Mouse (Mus musculus): ENCODE measurements around the gene Ap1g2. TPM values are rescaled to one million over a fixed set of nuclear protein-coding genes. Genes with fewer than 3 reads are reported as not detected.
A peak's percentile ranks its signal among the peaks of the same experiment; 100 is the strongest.

Gene Ap1g2
- polyA plus RNA-seq, 1 experiment from 2014 or later = 9.8 TPM

DNA sequence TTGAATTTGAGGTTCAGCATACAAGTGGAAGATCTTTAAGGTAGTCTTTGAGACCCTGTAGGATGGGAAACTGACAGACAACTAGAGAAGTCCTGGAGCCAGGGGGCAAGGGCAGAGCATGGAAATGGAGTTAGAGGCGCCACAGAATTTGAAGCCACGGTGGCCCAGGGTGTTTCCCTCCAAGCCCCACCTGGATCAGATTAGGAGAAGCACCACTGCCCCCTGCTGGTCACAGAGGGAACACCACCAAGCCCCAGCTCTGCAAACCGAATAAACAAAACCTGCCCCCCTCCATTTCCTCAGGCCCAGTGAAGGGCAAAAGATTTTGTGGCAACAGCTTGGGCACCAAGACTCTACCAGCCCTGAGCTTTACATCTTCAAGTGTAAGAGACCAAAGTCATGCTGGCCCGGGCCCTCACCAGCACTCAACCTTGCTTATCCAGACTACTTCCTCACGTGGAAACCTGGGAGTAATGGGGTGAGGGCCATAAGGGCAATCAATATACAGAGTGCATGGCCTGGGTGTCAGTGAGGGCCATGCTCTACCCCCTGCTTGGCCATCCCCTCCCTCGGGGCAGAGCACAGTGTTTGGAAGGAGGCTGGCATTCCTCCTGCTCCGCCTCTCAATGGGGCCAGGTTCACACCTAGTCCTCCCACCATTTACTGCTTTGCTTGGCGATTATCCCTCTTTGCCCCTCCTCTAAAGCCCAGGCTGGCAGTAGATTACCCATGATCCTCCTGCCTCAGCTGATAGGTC is 27.0 kb downstream of the Ap1g2 start:
- H3K27ac ChIP-seq = peak overlapping the region; percentile 92

GRCm38 (mm10) chr14:55078366-55078989 is 27.9 kb downstream of the Ap1g2 start:
- H3K4me2 ChIP-seq = peak overlapping the region; percentile 49
- no peaks in the 10 kb centered on the region for H3K27me3 ChIP-seq
- peaks cover 30% of the 10 kb centered on the region for H3K36me3 ChIP-seq (ENCODE audit: poor library complexity, severe bottlenecking)
- H3K4me1 ChIP-seq = peaks cover 59% of the 10 kb centered on the region
- H3K4me3 ChIP-seq = peak overlapping the region; percentile 12; the same call in 1 of the 2 replicates
- ATAC-seq = peak; percentile 39
- peak overlapping the region; percentile 92 for H3K27ac ChIP-seq
- H3K9ac ChIP-seq = peak overlapping the region; percentile 65
- no peaks in the 10 kb centered on the region for H3K9me3 ChIP-seq (replicated peaks)
- whole genome bisulfite sequencing = 8% methylated on average over 23 of the region's 23 CpGs

More for the DNA sequence above, 27.0 kb downstream of the Ap1g2 start:
- Histone ChIP-seq H3K9me3 (replicated peaks) (no peaks in the 10 kb centered on the region), H3K4me2 (peak overlapping the region; percentile 49; the same call in 1 of the 2 replicates), H3K9ac (peak overlapping the region; percentile 37), H3K4me1 (peaks cover 59% of the 10 kb centered on the region), H3K36me3 (ENCODE audit: poor library complexity, severe bottlenecking) (peaks cover 28% of the 10 kb centered on the region), H3K27me3 (no peaks in the 10 kb centered on the region), H3K4me3 (no peak overlapping the region)
- WGBS = 22% methylated on average over 8 of the region's 8 CpGs
- ATAC-seq = peak; percentile 48

GRCm38 (mm10) chr14:55077481-55078365 is 28.7 kb downstream of the Ap1g2 start:
- peak overlapping the region; percentile 92 for H3K27ac ChIP-seq
- peak; percentile 37 for ATAC-seq
- no peaks in the 10 kb centered on the region for H3K9me3 ChIP-seq (replicated peaks)
- peaks cover 37% of the 10 kb centered on the region for H3K36me3 ChIP-seq (ENCODE audit: poor library complexity, severe bottlenecking)
- peaks cover 60% of the 10 kb centered on the region for H3K4me1 ChIP-seq
- no peaks in the 10 kb centered on the region for H3K27me3 ChIP-seq
- WGBS = 10% methylated on average over 15 of the region's 15 CpGs
- peak overlapping the region; percentile 65 for H3K9ac ChIP-seq
- H3K4me3 ChIP-seq = no peak overlapping the region
- peak overlapping the region; percentile 49 for H3K4me2 ChIP-seq

DNA sequence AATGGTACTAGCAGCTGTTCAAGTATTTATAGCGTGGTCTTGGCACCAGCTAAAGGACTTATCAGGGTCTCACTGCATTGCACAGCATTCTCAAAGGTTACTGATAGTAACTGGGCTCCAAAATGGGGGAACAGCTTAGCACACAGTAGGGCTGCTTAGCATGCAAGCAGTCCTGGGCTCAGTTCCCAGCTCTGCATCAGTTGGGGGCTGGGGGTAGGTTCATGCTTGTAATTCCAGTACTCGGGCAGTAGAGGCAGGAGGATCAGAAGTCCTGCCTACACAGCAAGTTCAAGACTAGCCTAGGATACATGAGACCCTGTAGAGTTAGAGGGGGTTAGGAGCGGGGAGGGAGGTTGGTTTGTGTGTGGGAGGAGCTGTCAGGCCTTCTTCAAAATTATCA is 29.4 kb downstream of the Ap1g2 start:
- Histone ChIP-seq H3K27me3 (no peaks in the 10 kb centered on the region), H3K36me3 (ENCODE audit: poor library complexity, severe bottlenecking) (peaks cover 42% of the 10 kb centered on the region), H3K9me3 (replicated peaks) (no peaks in the 10 kb centered on the region), H3K27ac (peak overlapping the region; percentile 92), H3K4me1 (peaks cover 68% of the 10 kb centered on the region), H3K4me2 (no peak overlapping the region), H3K9ac (no peak overlapping the region), H3K4me3 (no peak overlapping the region)
- no peak for ATAC-seq
- 73% methylated on average over 3 of the region's 3 CpGs for WGBS

- no peak overlapping the region for H3K4me3 ChIP-seq
- H3K4me2 ChIP-seq = no peak overlapping the region
- no peak for ATAC-seq
- peak overlapping the region; percentile 92 for H3K27ac ChIP-seq
- no peaks in the 10 kb centered on the region for H3K27me3 ChIP-seq
- H3K4me1 ChIP-seq = peaks cover 68% of the 10 kb centered on the region
- 29% methylated on average over 6 of the region's 6 CpGs for WGBS
- H3K9ac ChIP-seq = peak overlapping the region; percentile 22; the same call in 1 of the 2 replicates
- H3K9me3 ChIP-seq (replicated peaks) = no peaks in the 10 kb centered on the region
- peaks cover 45% of the 10 kb centered on the region for H3K36me3 ChIP-seq (ENCODE audit: poor library complexity, severe bottlenecking)
These were observed 30.2 kb downstream of the Ap1g2 start for GRCm38 (mm10) chr14:55076224-55076623.

DNA sequence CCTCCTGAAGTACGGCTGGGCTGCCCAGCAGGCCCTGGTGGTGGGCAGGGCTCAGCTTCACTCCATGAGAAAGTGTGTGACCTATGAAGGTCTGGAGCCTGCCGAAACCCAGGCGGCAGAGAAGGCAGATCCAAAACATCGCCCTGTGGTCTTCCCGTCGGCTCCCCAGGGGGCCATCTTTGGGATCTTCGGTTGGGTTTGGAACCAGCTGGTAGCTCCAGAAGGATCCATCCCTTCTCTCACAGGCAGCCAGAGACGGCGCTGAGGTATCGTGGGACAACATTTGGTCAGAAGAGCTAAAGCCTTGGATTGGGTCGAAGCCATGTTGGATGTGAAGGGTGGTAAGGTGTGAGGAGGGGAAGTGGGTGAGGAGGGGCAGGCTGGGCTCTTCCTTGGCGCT is 32.0 kb downstream of the Ap1g2 start:
- Histone ChIP-seq H3K36me3 (ENCODE audit: poor library complexity, severe bottlenecking) (peaks cover 59% of the 10 kb centered on the region), H3K4me1 (peaks cover 55% of the 10 kb centered on the region), H3K4me3 (no peak overlapping the region), H3K9ac (no peak overlapping the region), H3K27ac (no peak overlapping the region), H3K4me2 (no peak overlapping the region), H3K9me3 (replicated peaks) (no peaks in the 10 kb centered on the region), H3K27me3 (no peaks in the 10 kb centered on the region)
- WGBS = 93% methylated on average over 12 of the region's 12 CpGs
- no peak for ATAC-seq

GRCm38 (mm10) chr14:55071756-55072155 is 34.6 kb downstream of the Ap1g2 start:
- Histone ChIP-seq H3K27ac (peak overlapping the region; percentile 37; the same call in 1 of the 2 replicates), H3K4me3 (no peak overlapping the region), H3K4me1 (peaks cover 29% of the 10 kb centered on the region), H3K27me3 (no peaks in the 10 kb centered on the region), H3K4me2 (no peak overlapping the region), H3K36me3 (ENCODE audit: poor library complexity, severe bottlenecking) (peaks cover 85% of the 10 kb centered on the region), H3K9me3 (replicated peaks) (no peaks in the 10 kb centered on the region), H3K9ac (peak overlapping the region; percentile 34; the same call in 1 of the 2 replicates)
- no peak for ATAC-seq
- 32% methylated on average over 19 of the region's 19 CpGs for WGBS

- Histone ChIP-seq H3K9ac (no peak overlapping the region), H3K27me3 (no peaks in the 10 kb centered on the region), H3K36me3 (ENCODE audit: poor library complexity, severe bottlenecking) (peaks cover 95% of the 10 kb centered on the region), H3K4me2 (no peak overlapping the region), H3K4me3 (no peak overlapping the region), H3K9me3 (replicated peaks) (no peaks in the 10 kb centered on the region), H3K4me1 (peaks cover 28% of the 10 kb centered on the region), H3K27ac (0 out of 2 replicates have a peak overlapping the region, but pooled peaks have one; percentile 7)
- 94% methylated on average over 8 of the region's 8 CpGs for WGBS
- ATAC-seq = no peak
These were observed 40.4 kb downstream of the Ap1g2 start for GRCm38 (mm10) chr14:55066042-55066441.

- 89% methylated on average over 13 of the region's 13 CpGs for WGBS
- H3K9me3 ChIP-seq (replicated peaks) = no peaks in the 10 kb centered on the region
These were observed 41.0 kb downstream of the Ap1g2 start for GRCm38 (mm10) chr14:55065391-55065790.

DNA sequence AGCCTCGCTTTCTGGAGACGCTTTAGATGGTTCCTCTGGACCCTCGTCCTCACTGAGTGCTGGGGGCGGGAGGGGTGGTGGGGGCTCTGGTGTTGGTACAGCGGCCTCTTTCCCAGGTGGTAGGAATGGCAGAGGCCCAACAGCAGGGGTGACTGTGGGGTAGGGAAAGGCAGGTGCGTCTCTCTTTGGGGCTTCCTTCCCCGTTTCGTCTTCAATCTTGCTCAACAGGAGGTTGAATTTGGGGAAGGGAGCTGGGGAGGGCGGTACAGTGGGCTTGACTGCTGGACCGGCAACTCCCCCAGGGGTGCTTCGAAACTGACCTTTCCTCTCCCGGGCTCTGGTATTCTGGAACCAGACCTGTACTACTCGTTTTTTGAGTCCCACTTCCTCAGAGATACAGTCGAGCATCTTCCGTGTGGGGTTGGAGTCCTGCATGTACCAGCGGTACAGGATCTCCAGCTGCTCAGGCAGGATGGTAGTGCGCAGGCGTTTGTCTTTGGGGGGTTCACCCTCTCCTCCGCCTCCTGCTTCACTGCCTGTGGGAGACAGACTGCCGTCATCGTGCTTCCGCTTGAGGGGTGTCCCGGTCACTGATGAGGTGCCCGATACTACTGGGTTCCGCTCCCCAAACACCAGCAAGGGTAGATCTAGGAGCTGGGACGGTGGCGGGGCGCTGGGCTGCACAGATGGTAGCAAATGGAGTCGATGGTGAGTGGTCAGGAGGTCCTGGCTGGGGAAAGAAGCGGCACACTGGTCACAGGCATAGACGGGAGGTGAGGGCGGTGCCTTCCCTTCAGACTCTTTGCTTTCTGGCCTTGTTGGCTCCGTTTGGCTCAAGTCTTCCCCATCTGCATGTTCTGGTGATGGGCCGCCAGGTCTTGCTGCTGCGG is 41.7 kb downstream of the Ap1g2 start:
- Histone ChIP-seq H3K9ac (no peak overlapping the region), H3K4me1 (peaks cover 41% of the 10 kb centered on the region), H3K9me3 (replicated peaks) (no peaks in the 10 kb centered on the region), H3K4me2 (no peak overlapping the region), H3K27me3 (no peaks in the 10 kb centered on the region), H3K36me3 (ENCODE audit: poor library complexity, severe bottlenecking) (peaks cover 91% of the 10 kb centered on the region), H3K4me3 (no peak overlapping the region), H3K27ac (0 out of 2 replicates have a peak overlapping the region, but pooled peaks have one; percentile 8)
- WGBS = 86% methylated on average over 35 of the region's 35 CpGs
- no peak for ATAC-seq

More at GRCm38 (mm10) chr14:55065391-55065790, 41.0 kb downstream of the Ap1g2 start:
- no peaks in the 10 kb centered on the region for H3K27me3 ChIP-seq
- H3K4me1 ChIP-seq = peaks cover 35% of the 10 kb centered on the region
- peaks cover 94% of the 10 kb centered on the region for H3K36me3 ChIP-seq (ENCODE audit: poor library complexity, severe bottlenecking)
- no peak overlapping the region for H3K9ac ChIP-seq
- H3K4me3 ChIP-seq = no peak overlapping the region
- no peak overlapping the region for H3K27ac ChIP-seq
- ATAC-seq = no peak
- no peak overlapping the region for H3K4me2 ChIP-seq
